Mouse (Mus musculus) midbrain, embryonic 12.5 days (tissue): Measurements from ENCODE around the gene 2010315B03Rik. TPM values are rescaled to one million over a fixed set of nuclear protein-coding genes. Genes with fewer than 3 reads are reported as not detected.

Experiments used
- ATAC-seq: fragments of 200-750 bp; cut with Nextera tagmentation; 2 replicates; pipeline ENCODE4 v1.8.0; 2017; ENCODE audit warnings: low read depth, moderate TSS enrichment, moderate library complexity; ENCODE audit not compliant: low FRiP score
- H3K27ac ChIP-seq: fragments of 300-500 bp; sonication (generic); replicated peaks from 2 replicates; pipeline ENCODE4 v1.5.1; 2016; ENCODE audit warnings: mild to moderate bottlenecking
- H3K27me3 ChIP-seq: fragments of 300-500 bp; sonication (generic); 2 replicates; pipeline ENCODE4 v1.6.1; 2016; ENCODE audit warnings: mild to moderate bottlenecking
- H3K36me3 ChIP-seq: fragments of 300-500 bp; sonication (generic); 2 replicates; pipeline ENCODE4 v1.6.1; 2016
- H3K4me1 ChIP-seq: fragments of 300-500 bp; sonication (generic); 2 replicates; pipeline ENCODE4 v1.6.1; 2016
- H3K4me2 ChIP-seq: fragments of 300-500 bp; sonication (generic); replicated peaks from 2 replicates; pipeline ENCODE4 v1.6.1; 2016; ENCODE audit warnings: mild to moderate bottlenecking, moderate library complexity
- H3K4me3 ChIP-seq: fragments of 300-500 bp; sonication (generic); 2 replicates; pipeline ENCODE4 v1.5.1; 2016; ENCODE audit warnings: mild to moderate bottlenecking
- H3K9ac ChIP-seq: fragments of 300-500 bp; sonication (generic); replicated peaks from 2 replicates; pipeline ENCODE4 v1.6.1; 2016; ENCODE audit warnings: mild to moderate bottlenecking, moderate library complexity
- H3K9me3 ChIP-seq: fragments of 300-500 bp; sonication (generic); 2 replicates; pipeline ENCODE4 v1.6.1; 2016; ENCODE audit warnings: mild to moderate bottlenecking
- WGBS: fragments of 180-500 bp; shearing (Covaris S2); methylation state at CpG from one replicate; pipeline ENCODE4 v1.1.7; 2016; 5-methylcytosine and 5-hydroxymethylcytosine counted together
- polyA plus RNA-seq: library from polyadenylated mRNA; unstranded; fragments of >200 nt; fragmentation: Nextera tagmentation; extraction: Ambion mirVana; gene quantifications from 2 replicates; pipeline ENCODE4 v1.2.1, GENCODE M21; 2016

2010315B03Rik gene
- 10.0 TPM in 2 replicates for polyA plus RNA-seq

GRCm38 (mm10) chr9:124312171-124313142 lies at the start of gene 2010315B03Rik:
TSS of gene 2010315B03Rik (minus strand) at chr9:124312696.
- WGBS: 4% methylated on average over 21 of the region's 22 CpGs

GRCm38 (mm10) chr9:124311502-124311901 lies 994 bp downstream of the 2010315B03Rik start:
- Histone ChIP-seq H3K9me3 (no peaks in the 10 kb centered on the region), H3K4me3 (peak overlapping the region; percentile 71), H3K36me3 (no peaks in the 10 kb centered on the region), H3K4me2 (peak overlapping the region; percentile 54), H3K27ac (no peak overlapping the region), H3K27me3 (no peaks in the 10 kb centered on the region), H3K9ac (peak overlapping the region; percentile 69; the same call in 1 of the 2 replicates), H3K4me1 (peaks cover 7% of the 10 kb centered on the region)
- ATAC-seq: peak; percentile 18; the same call in 1 of the 2 replicates

More at GRCm38 (mm10) chr9:124312171-124313142, at the start of gene 2010315B03Rik:
- ATAC-seq: peak; percentile 98
- H3K4me2 ChIP-seq: peak within 1 kb of the TSS; percentile 54
- H3K27ac ChIP-seq: peak within 1 kb of the TSS; percentile 84
- no peaks in the 10 kb centered on the region for H3K9me3 ChIP-seq
- H3K27me3 ChIP-seq: no peaks in the 10 kb centered on the region
- peaks cover 7% of the 10 kb centered on the region for H3K4me1 ChIP-seq
- H3K4me3 ChIP-seq: peak within 1 kb of the TSS; percentile 71
- H3K36me3 ChIP-seq: no peaks in the 10 kb centered on the region
- H3K9ac ChIP-seq: peak within 1 kb of the TSS; percentile 69

- Histone ChIP-seq H3K36me3 (peaks cover 12% of the 10 kb centered on the region), H3K9ac (no peak overlapping the region), H3K4me2 (no peak overlapping the region), H3K27ac (no peak overlapping the region), H3K4me3 (no peak overlapping the region), H3K27me3 (no peaks in the 10 kb centered on the region), H3K9me3 (peaks cover 5% of the 10 kb centered on the region; the same call in 1 of the 2 replicates), H3K4me1 (no peaks in the 10 kb centered on the region)
- no peak for ATAC-seq
Measured at GRCm38 (mm10) chr9:124288329-124288728, 24.2 kb downstream of the 2010315B03Rik start.

- no peaks in the 10 kb centered on the region for H3K27me3 ChIP-seq
- peak overlapping the region; percentile 58 for H3K4me2 ChIP-seq
- peak overlapping the region; percentile 68 for H3K4me3 ChIP-seq
- H3K9me3 ChIP-seq: no peaks in the 10 kb centered on the region
- under 1% methylated on average over 22 of the region's 22 CpGs for WGBS
- H3K27ac ChIP-seq: peak overlapping the region; percentile 39; the same call in 1 of the 2 replicates
- peaks cover 8% of the 10 kb centered on the region for H3K4me1 ChIP-seq
- peak overlapping the region; percentile 69 for H3K9ac ChIP-seq
- ATAC-seq: peak; percentile 99
- H3K36me3 ChIP-seq: peaks cover 14% of the 10 kb centered on the region
Measured at GRCm38 (mm10) chr9:124281912-124282686, 30.4 kb downstream of the 2010315B03Rik start.

- peak overlapping the region; percentile 69 for H3K9ac ChIP-seq
- ATAC-seq: no peak
- no peaks in the 10 kb centered on the region for H3K27me3 ChIP-seq
- H3K9me3 ChIP-seq: no peaks in the 10 kb centered on the region
- WGBS: 16% methylated on average over 1 of the region's 1 CpGs
- H3K27ac ChIP-seq: no peak overlapping the region
- peak overlapping the region; percentile 68 for H3K4me3 ChIP-seq
- peak overlapping the region; percentile 58 for H3K4me2 ChIP-seq
- H3K4me1 ChIP-seq: peaks cover 8% of the 10 kb centered on the region
- H3K36me3 ChIP-seq: peaks cover 18% of the 10 kb centered on the region
Measured at GRCm38 (mm10) chr9:124281448-124281791, 31.1 kb downstream of the 2010315B03Rik start.

- Histone ChIP-seq H3K4me2 (peak overlapping the region; percentile 58), H3K4me3 (peak overlapping the region; percentile 68), H3K27me3 (no peaks in the 10 kb centered on the region), H3K9me3 (no peaks in the 10 kb centered on the region), H3K27ac (no peak overlapping the region), H3K36me3 (peaks cover 18% of the 10 kb centered on the region), H3K4me1 (peaks cover 8% of the 10 kb centered on the region), H3K9ac (peak overlapping the region; percentile 69)
- WGBS: 85% methylated on average over 2 of the region's 2 CpGs
- no peak for ATAC-seq
Measured at GRCm38 (mm10) chr9:124280576-124281447, 31.7 kb downstream of the 2010315B03Rik start.

GRCm38 (mm10) chr9:124279300-124279699 lies 33.2 kb downstream of the 2010315B03Rik start:
- H3K4me3 ChIP-seq: no peak overlapping the region
- no peak overlapping the region for H3K27ac ChIP-seq
- H3K27me3 ChIP-seq: no peaks in the 10 kb centered on the region
- peaks cover 28% of the 10 kb centered on the region for H3K36me3 ChIP-seq
- WGBS: 58% methylated on average over 2 of the region's 2 CpGs
- H3K9me3 ChIP-seq: peaks cover 11% of the 10 kb centered on the region
- H3K9ac ChIP-seq: no peak overlapping the region
- no peak for ATAC-seq
- peaks cover 8% of the 10 kb centered on the region for H3K4me1 ChIP-seq
- no peak overlapping the region for H3K4me2 ChIP-seq

GRCm38 (mm10) chr9:124275064-124275463 lies 37.4 kb downstream of the 2010315B03Rik start:
- Histone ChIP-seq H3K4me2 (no peak overlapping the region), H3K4me3 (no peak overlapping the region), H3K9ac (no peak overlapping the region), H3K9me3 (peaks cover 43% of the 10 kb centered on the region), H3K27me3 (no peaks in the 10 kb centered on the region), H3K4me1 (no peaks in the 10 kb centered on the region), H3K27ac (no peak overlapping the region), H3K36me3 (peaks cover 60% of the 10 kb centered on the region)
- no peak for ATAC-seq
- WGBS: 95% methylated on average over 2 of the region's 2 CpGs

- Histone ChIP-seq H3K27me3 (no peaks in the 10 kb centered on the region), H3K27ac (no peak overlapping the region), H3K4me2 (no peak overlapping the region), H3K36me3 (peaks cover 68% of the 10 kb centered on the region), H3K9ac (no peak overlapping the region), H3K4me1 (no peaks in the 10 kb centered on the region), H3K9me3 (peaks cover 59% of the 10 kb centered on the region), H3K4me3 (no peak overlapping the region)
- no peak for ATAC-seq
Measured at GRCm38 (mm10) chr9:124273172-124273571, 39.3 kb downstream of the 2010315B03Rik start.

GRCm38 (mm10) chr9:124267929-124268328 lies 44.6 kb downstream of the 2010315B03Rik start:
- ATAC-seq: peak; percentile 97
- peaks cover 6% of the 10 kb centered on the region for H3K4me1 ChIP-seq
- H3K36me3 ChIP-seq: peaks cover 35% of the 10 kb centered on the region
- WGBS: 3% methylated on average over 2 of the region's 2 CpGs
- no peak overlapping the region for H3K4me3 ChIP-seq
- no peak overlapping the region; the same call in 1 of the 2 replicates for H3K4me2 ChIP-seq
- no peak overlapping the region for H3K9ac ChIP-seq
- H3K27ac ChIP-seq: no peak overlapping the region
- peaks cover 34% of the 10 kb centered on the region for H3K9me3 ChIP-seq
- H3K27me3 ChIP-seq: no peaks in the 10 kb centered on the region

- Histone ChIP-seq H3K27me3 (no peaks in the 10 kb centered on the region), H3K27ac (no peak overlapping the region), H3K4me3 (no peak overlapping the region), H3K4me1 (peaks cover 6% of the 10 kb centered on the region), H3K36me3 (peaks cover 34% of the 10 kb centered on the region), H3K9me3 (peaks cover 32% of the 10 kb centered on the region), H3K4me2 (no peak overlapping the region), H3K9ac (no peak overlapping the region)
- ATAC-seq: 0 out of 2 replicates have a peak, but pooled peaks have one; percentile 40
Measured at GRCm38 (mm10) chr9:124267493-124267892, 45.0 kb downstream of the 2010315B03Rik start.
